Mouse (Mus musculus): ENCODE measurements around the gene Phgr1.

DNA sequence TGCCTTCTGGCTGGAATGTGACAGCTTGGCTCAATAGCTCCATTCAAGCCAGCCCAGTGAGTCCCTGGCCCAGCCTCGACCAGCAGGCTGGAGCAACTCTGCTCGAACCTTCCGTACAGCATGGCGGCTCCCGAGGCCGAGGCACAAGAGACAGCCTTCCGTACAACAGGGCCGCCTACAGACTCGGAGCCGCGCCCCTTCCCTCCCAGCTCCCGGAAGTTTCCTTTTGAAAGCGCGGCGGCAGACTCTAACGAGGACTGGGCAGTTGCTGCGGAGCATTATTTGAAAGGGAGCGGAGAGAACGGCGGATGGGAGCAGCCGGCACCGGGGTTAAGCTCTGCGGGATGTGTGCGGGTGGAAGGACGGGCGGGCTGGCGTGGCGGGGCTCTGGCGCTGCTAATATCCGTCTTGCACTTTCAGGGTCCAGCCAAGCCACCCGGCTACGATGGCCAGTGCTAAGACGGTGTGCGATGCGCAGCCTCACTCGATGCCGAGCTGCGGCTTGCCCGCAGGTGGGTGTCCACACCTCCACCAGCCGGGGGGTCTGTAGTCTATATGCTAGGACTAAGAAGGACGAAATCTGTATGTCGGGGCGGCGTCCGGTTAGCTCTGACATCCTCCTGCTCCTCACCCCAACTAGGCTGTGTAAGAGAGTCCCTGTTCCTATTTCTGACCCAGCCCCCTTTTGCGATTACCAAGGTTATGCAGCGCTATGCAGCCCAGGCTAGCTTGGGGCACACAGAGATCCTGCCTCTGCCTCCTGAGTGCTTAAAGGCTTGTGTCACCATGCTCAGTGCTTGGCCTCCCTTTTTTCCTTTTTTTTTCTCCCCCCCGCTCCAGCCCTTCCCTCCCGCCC is 41.6 kb downstream of the Phgr1 start, which contains the start of gene Knstrn:
- TF ChIP-seq CTCF (IDR thresholded peaks at IDR 0.05; ENCODE audit: borderline replicate concordance, control insufficient read depth, extremely low read depth, insufficient read depth, low read length, poor library complexity) = 0 out of 2 replicates have a peak, but pooled peaks have one; percentile 40
- peak; percentile 59; the same call in 1 of the 2 replicates for TF ChIP-seq POLR2A (IDR thresholded peaks at IDR 0.05; ENCODE audit: control insufficient read depth, extremely low read depth, insufficient read depth, low read length, poor library complexity)
